Mouse (Mus musculus) kidney, adult 2 months (tissue): ENCODE results near the gene Morn1. TPM values are rescaled to one million over a fixed set of nuclear protein-coding genes. Genes with fewer than 3 reads are reported as not detected.

ENCODE experiments used
- DNase-seq: peaks from one replicate; pipeline ENCODE4 v3.0.0; 2021
- H3K27ac ChIP-seq: fragments of 200-500 bp; 2 replicates; pipeline ENCODE4 v1.5.1; 2012; ENCODE audit warnings: low read depth, low read length, control low read depth, inconsistent platforms; ENCODE audit not compliant: insufficient read depth
- H3K27me3 ChIP-seq: fragments of 200-500 bp; replicated peaks from 2 replicates; pipeline ENCODE4 v1.6.1; 2012; ENCODE audit warnings: mild to moderate bottlenecking, moderate library complexity, low read length, inconsistent platforms; ENCODE audit not compliant: control insufficient read depth, insufficient read depth
- H3K36me3 ChIP-seq: fragments of 200-500 bp; 2 replicates; pipeline ENCODE4 v1.6.1; 2012; ENCODE audit warnings: mild to moderate bottlenecking, moderate library complexity, low read length, inconsistent platforms; ENCODE audit not compliant: control insufficient read depth, insufficient read depth
- H3K4me1 ChIP-seq: fragments of 200-500 bp; 2 replicates; pipeline ENCODE4 v1.6.1; 2011; ENCODE audit warnings: low read length; ENCODE audit not compliant: control insufficient read depth, insufficient read depth
- H3K4me3 ChIP-seq: fragments of 200-500 bp; 2 replicates; pipeline ENCODE4 v1.5.1; 2011; ENCODE audit warnings: mild to moderate bottlenecking, low read depth, low read length, control low read depth; ENCODE audit not compliant: insufficient read depth
- CTCF ChIP-seq: fragments of 200-500 bp; conservative IDR thresholded peaks from 2 replicates; pipeline ENCODE4 v1.5.1; 2011; ENCODE audit warnings: low read depth, mild to moderate bottlenecking, control low read depth, low read length, moderate library complexity, mixed read lengths; ENCODE audit not compliant: insufficient read depth, insufficient read length
- POLR2A ChIP-seq: fragments of 200-500 bp; IDR thresholded peaks from one replicate; pipeline ENCODE4 v1.6.1; 2011; ENCODE audit warnings: low read depth, low read length, control low read depth
- WGBS: fragments of 180-500 bp; shearing (Covaris S2); methylation state at CpG from one replicate; pipeline ENCODE4 v1.1.7; 2018; 5-methylcytosine and 5-hydroxymethylcytosine counted together
- polyA plus RNA-seq: library from polyadenylated mRNA; depleted of rRNA; stranded (reverse); fragments of >200 nt; gene quantifications from 2 replicates; pipeline ENCODE4 v1.2.3, GENCODE M21; 2012; rRNA removed

Gene Morn1
- 10.4 and 12.4 TPM in 2 replicates for polyA plus RNA-seq

DNA sequence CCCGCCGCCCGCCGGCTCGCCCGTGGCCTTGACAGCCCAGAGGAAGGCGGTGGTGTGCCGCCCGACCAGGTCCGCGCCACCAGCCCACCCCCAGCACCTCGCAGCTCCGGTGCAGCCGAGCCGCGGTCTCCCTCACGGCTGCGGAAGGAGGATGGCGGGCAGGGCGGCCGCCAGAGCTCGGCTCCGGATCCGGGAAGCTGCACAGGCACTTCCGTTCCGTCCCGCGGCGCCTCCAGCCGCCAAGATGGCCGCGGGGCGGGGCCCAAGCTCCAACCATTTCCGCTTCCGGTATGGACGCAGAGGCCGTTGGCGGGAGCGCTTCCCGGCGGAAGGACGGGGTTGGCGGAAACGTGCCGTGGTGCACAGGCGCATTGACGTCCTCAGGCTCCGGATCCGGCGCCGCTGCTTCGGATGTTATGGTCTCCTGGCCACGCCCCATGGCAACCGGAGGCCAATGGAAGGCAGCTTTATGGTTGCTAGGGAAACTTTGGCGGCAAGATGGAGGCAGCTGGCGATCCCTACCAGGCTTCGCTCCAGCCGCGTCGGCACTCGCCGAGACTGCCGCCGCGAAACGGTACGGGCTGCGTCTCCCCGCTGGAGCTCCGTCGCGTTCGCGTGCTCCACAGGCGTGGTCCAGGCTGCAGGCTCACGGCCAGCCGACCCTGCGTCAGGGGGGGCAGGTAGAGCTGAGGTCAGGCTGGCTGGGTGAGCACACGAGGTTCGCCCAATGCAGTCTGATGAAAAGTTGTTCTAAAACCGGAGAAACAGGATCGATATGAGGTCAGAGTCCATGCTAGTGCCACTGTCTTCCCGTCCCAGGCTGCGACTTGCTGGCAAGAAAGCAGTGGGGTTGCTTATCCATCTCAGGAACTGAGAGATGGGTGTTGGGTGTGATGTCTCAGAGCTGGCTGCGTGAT, at the start of gene Morn1, which contains the start of gene Rer1:
Morn1 (plus strand) TSS at position 470 of the 917 bp plus-strand sequence.
Rer1 (minus strand) TSS at position 275 of the 917 bp plus-strand sequence.
- H3K36me3 ChIP-seq = no peaks in the 10 kb centered on the region; the same call in 1 of the 2 replicates
- TF ChIP-seq CTCF (no peak), POLR2A (peak; percentile 69)
- H3K4me3 ChIP-seq = peak within 1 kb of the TSS; percentile 76
- WGBS = under 1% methylated on average over 84 of the region's 85 CpGs
- H3K27me3 ChIP-seq = no peaks in the 10 kb centered on the region
- peak; percentile 100 for DNase-seq
- peaks cover 23% of the 10 kb centered on the region; the same call in 1 of the 2 replicates for H3K4me1 ChIP-seq
- H3K27ac ChIP-seq = peak within 1 kb of the TSS; percentile 65

DNA sequence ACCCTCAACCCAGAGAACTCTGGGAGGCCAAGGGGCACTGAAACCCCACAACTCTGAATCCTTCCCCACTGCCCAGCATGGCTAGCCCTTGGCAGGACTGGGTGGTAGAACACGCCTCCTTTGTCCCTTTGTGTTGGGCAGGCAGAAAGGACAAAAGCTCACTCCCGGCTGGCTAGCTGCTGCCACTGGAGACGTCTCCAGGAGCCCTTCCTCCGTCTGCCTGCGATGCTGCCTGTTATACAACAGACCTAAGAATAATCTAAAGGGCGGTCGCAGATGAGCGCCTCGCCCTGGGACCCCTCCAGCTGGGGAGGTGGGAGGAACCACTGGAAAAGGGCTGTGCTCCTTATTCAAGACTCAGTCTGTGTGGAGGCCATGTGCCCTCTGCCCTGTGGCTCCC, 46.2 kb upstream of the Morn1 start:
- H3K27ac ChIP-seq = no peak overlapping the region
- no peak for TF ChIP-seq POLR2A
- TF ChIP-seq CTCF = no peak
- H3K4me1 ChIP-seq = no peaks in the 10 kb centered on the region
- H3K4me3 ChIP-seq = no peak overlapping the region
- no peaks in the 10 kb centered on the region for H3K27me3 ChIP-seq
- 36% methylated on average over 9 of the region's 9 CpGs for WGBS
- H3K36me3 ChIP-seq = no peaks in the 10 kb centered on the region
- no peak for DNase-seq

DNA sequence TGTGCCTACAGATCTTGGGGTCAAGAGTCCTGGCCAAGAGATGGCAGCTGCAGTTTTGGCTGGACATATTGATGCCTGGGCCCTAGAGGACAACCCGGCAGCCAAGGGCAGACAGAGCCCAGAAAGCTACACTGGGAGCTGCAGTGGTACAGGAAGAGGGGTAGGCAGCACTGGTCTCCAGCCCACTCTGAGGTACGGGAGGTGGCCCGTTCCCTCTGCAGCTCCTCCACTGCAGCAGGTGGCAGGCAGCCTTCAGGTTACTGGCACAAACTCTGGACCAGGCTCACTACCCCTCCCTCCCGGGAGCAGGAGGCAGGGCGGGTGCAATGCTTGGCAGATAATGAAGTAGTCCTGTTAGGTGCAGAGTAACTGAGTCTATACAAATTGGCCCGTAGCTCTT, 45.7 kb upstream of the Morn1 start:
- WGBS = 56% methylated on average over 6 of the region's 6 CpGs
- Histone ChIP-seq H3K27ac (no peak overlapping the region), H3K27me3 (no peaks in the 10 kb centered on the region), H3K4me3 (no peak overlapping the region), H3K36me3 (no peaks in the 10 kb centered on the region), H3K4me1 (no peaks in the 10 kb centered on the region)
- no peak for TF ChIP-seq CTCF
- no peak for TF ChIP-seq POLR2A
- no peak for DNase-seq

DNA sequence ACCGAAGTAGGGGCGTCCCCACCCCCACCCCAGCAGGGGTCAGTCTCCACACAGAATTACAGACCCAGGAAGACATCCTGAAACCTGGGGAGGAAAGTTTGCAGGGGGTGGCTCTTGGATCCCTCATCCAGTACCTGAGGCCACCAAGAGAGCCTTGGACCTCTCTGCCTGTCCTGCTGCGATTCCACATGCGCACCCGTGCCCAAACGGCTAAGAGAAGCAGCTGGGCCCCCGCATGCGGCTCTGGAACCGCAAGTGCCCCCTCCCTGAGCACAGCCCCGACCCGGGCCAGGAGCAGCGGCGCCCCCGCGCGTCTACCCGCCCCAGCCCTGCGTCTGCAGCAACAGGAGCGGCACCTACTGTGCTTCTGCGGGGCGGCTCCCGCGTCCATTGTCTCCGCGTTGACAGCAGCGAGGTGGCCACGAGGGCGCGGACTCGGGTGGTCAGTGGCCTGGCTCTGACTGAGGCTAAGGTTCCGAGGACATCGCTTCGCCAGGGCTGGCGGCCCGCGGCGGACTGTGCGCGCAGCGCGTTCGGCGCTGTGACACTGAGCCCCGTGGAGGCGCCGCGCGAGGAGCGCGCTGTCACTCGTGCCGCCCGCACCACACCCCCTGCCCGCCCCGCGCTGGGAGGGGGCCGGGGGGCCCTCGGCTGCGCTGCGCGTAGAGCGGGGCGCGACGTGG, 43.6 kb upstream of the Morn1 start:
- Histone ChIP-seq H3K27me3 (no peaks in the 10 kb centered on the region), H3K4me1 (no peaks in the 10 kb centered on the region), H3K27ac (no peak overlapping the region), H3K36me3 (no peaks in the 10 kb centered on the region), H3K4me3 (no peak overlapping the region)
- DNase-seq = no peak
- TF ChIP-seq CTCF (no peak), POLR2A (no peak)
- WGBS = 2% methylated on average over 65 of the region's 65 CpGs

DNA sequence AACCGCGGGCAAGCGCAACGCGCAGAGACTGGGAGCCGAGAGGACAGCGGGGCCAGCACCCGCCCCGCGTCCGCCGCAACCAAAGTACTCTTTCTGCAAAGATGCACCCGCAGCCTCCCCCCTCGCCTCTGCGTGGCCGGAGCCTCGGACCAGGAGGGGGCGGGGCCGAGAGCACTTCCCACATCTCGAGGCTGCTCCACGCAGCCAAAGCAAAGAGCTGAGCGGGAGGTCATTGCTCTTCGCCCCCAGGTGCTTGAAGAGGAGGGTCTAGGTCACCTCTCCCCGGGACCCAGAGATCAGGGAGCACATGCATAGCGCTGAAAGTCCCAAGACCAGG, 43.1 kb upstream of the Morn1 start:
- 3% methylated on average over 25 of the region's 25 CpGs for WGBS
- H3K27me3 ChIP-seq = no peaks in the 10 kb centered on the region
- TF ChIP-seq POLR2A (no peak), CTCF (no peak)
- no peaks in the 10 kb centered on the region for H3K36me3 ChIP-seq
- no peak overlapping the region for H3K27ac ChIP-seq
- no peak overlapping the region for H3K4me3 ChIP-seq
- no peak for DNase-seq
- H3K4me1 ChIP-seq = no peaks in the 10 kb centered on the region

DNA sequence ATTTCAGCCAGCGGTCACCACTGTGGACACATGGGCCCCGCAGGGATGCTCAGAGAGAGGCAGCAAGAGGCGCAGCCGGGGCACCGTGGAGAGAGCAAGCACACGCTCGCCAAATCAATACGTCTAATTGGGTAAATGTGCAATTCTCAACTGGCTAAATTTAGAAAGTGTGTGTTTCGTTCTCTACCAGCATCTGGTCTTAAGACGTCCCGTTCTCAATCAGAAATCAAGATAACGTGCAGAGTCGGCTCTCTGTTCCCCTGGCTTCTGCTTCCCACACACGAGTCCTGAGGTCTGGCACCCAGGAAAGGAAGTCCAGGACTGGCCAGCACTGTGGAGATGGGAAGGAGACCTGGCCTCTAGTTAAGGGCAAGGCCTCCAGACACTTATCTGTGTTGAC, 39.7 kb upstream of the Morn1 start:
- H3K27ac ChIP-seq = no peak overlapping the region
- no peak for DNase-seq
- TF ChIP-seq CTCF (no peak), POLR2A (no peak)
- H3K4me3 ChIP-seq = no peak overlapping the region
- no peaks in the 10 kb centered on the region for H3K36me3 ChIP-seq
- no peaks in the 10 kb centered on the region for H3K4me1 ChIP-seq
- WGBS = 90% methylated on average over 14 of the region's 14 CpGs
- no peaks in the 10 kb centered on the region for H3K27me3 ChIP-seq

DNA sequence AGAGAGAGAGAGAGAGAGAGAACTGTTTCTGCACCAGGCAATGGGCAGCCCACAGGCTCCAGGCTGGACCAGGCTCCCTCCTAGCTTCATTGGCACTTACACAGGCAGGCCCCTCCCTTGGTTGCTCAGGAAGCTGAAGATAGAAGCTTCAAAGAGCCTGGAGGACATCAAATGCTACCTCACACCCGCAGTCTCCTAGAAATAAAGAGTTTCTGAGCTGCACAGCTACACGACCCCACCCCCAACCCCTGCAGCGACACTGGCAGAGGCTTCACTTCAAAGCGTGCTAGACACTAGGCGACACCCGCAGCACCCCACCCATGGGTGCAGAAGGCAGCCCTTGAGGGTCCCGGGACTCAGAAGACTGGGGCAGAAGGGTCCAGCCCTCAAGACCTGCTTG, 36.3 kb upstream of the Morn1 start:
- TF ChIP-seq POLR2A (no peak), CTCF (no peak)
- DNase-seq = no peak
- H3K27me3 ChIP-seq = no peaks in the 10 kb centered on the region
- H3K27ac ChIP-seq = no peak overlapping the region
- H3K36me3 ChIP-seq = no peaks in the 10 kb centered on the region
- 59% methylated on average over 7 of the region's 7 CpGs for WGBS
- no peaks in the 10 kb centered on the region for H3K4me1 ChIP-seq
- no peak overlapping the region for H3K4me3 ChIP-seq
